Mouse (Mus musculus) erythroid progenitor cell, adult 5-6 weeks (primary cell): ENCODE measurements around the gene Tmem130. TPM values are rescaled to one million over a fixed set of nuclear protein-coding genes. Genes with fewer than 3 reads are reported as not detected.
"Not testable (repeated sequence)": the region's sequence is repeated elsewhere in the genome, so short reads cannot be mapped to it uniquely, and the experiment has no call there.

Experiments used
- ATAC-seq: replicated peaks from 2 replicates; pipeline ENCODE4 v1.8.0; 2016; ENCODE audit warnings: moderate number of reproducible peaks, mild to moderate bottlenecking, moderate TSS enrichment, inconsistent platforms; ENCODE audit not compliant: poor library complexity, low FRiP score, severe bottlenecking
- total RNA-seq, 2 experiments: library from RNA; stranded (forward) in 1 of 2; stranded (reverse) in 1 of 2; fragments of 150-400 nt in 1 of 2; fragments of 186-747, 209-891 nt in 1 of 2; gene quantifications; 2 replicates each; pipeline versions ENCODE4 v1.2.3 to v1.2.4; 2015 to 2017; ENCODE audit warnings: low replicate concordance in 2 of 2

Tmem130 gene
- total RNA-seq (2015; ENCODE audit: low replicate concordance) (not detected in 2 replicates), total RNA-seq (2017; ENCODE audit: low replicate concordance) (not detected in 2 replicates)

GRCm38 (mm10) chr5:144761161-144761868 is at the start of gene Tmem130:
Gene Tmem130 (minus strand): TSS chr5:144761818.
- ATAC-seq = no peak

GRCm38 (mm10) chr5:144806931-144807330 is 45.3 kb upstream of the Tmem130 start:
- ATAC-seq = no peak

- ATAC-seq = no peak
Measured at GRCm38 (mm10) chr5:144804181-144804580, 42.6 kb upstream of the Tmem130 start.

GRCm38 (mm10) chr5:144803066-144803465 is 41.4 kb upstream of the Tmem130 start:
- ATAC-seq = no peak

- ATAC-seq = no peak
Measured at GRCm38 (mm10) chr5:144797116-144797515, 35.5 kb upstream of the Tmem130 start.

- ATAC-seq = 0 out of 2 replicates have a peak, but pooled peaks have one; percentile 63
Measured at GRCm38 (mm10) chr5:144794687-144795086, 33.1 kb upstream of the Tmem130 start.

- no peak for ATAC-seq
Measured at GRCm38 (mm10) chr5:144793374-144793773, 31.8 kb upstream of the Tmem130 start.

- ATAC-seq = 0 out of 2 replicates have a peak, but pooled peaks have one; percentile 44
Measured at GRCm38 (mm10) chr5:144786464-144786863, 24.8 kb upstream of the Tmem130 start.

GRCm38 (mm10) chr5:144780654-144781053 is 19.0 kb upstream of the Tmem130 start:
- no peak for ATAC-seq

- ATAC-seq = no peak
Measured at GRCm38 (mm10) chr5:144773231-144773630, 11.6 kb upstream of the Tmem130 start.

GRCm38 (mm10) chr5:144769067-144769482 is 7.5 kb upstream of the Tmem130 start:
- ATAC-seq = peak; percentile 12; the same call in 1 of the 2 replicates

GRCm38 (mm10) chr5:144767911-144768841 is 6.6 kb upstream of the Tmem130 start:
- ATAC-seq = peak; percentile 87

- not testable (repeated sequence) for ATAC-seq
Measured at GRCm38 (mm10) chr5:144767106-144767798, 5.6 kb upstream of the Tmem130 start, which contains the start of gene Trrap. Gene Trrap (plus strand): TSS chr5:144767732.

GRCm38 (mm10) chr5:144766646-144767045 is 5.0 kb upstream of the Tmem130 start:
- no peak for ATAC-seq

- no peak for ATAC-seq
Measured at GRCm38 (mm10) chr5:144766026-144766425, 4.4 kb upstream of the Tmem130 start.

- no peak for ATAC-seq
Measured at GRCm38 (mm10) chr5:144758422-144758821, 3.2 kb downstream of the Tmem130 start.

- ATAC-seq = no peak
Measured at GRCm38 (mm10) chr5:144757402-144757801, 4.2 kb downstream of the Tmem130 start.

GRCm38 (mm10) chr5:144755191-144755590 is 6.4 kb downstream of the Tmem130 start:
- no peak for ATAC-seq

GRCm38 (mm10) chr5:144753041-144753440 is 8.6 kb downstream of the Tmem130 start:
- ATAC-seq = no peak

- ATAC-seq = no peak
Measured at GRCm38 (mm10) chr5:144752432-144752831, 9.2 kb downstream of the Tmem130 start.
